Mouse (Mus musculus) heart, adult 8-10 months (tissue): ENCODE data around the gene Tns3. TPM values are rescaled to one million over a fixed set of nuclear protein-coding genes. Genes with fewer than 3 reads are reported as not detected.
"Not testable (repeated sequence)": the region's sequence is repeated elsewhere in the genome, so short reads cannot be mapped to it uniquely, and the experiment has no call there.

Experiments used
- DNase-seq: peaks from one replicate; pipeline ENCODE4 v3.0.0; 2022; ENCODE audit warnings: low spot score
- total RNA-seq, 4 experiments: library from RNA; stranded (reverse); gene quantifications; 2 replicates each; pipeline ENCODE4 v1.2.4; 2022

Gene Tns3
- total RNA-seq, 4 experiments from 2014 or later = 22.9 to 25.7 (median 23.7) TPM

DNA sequence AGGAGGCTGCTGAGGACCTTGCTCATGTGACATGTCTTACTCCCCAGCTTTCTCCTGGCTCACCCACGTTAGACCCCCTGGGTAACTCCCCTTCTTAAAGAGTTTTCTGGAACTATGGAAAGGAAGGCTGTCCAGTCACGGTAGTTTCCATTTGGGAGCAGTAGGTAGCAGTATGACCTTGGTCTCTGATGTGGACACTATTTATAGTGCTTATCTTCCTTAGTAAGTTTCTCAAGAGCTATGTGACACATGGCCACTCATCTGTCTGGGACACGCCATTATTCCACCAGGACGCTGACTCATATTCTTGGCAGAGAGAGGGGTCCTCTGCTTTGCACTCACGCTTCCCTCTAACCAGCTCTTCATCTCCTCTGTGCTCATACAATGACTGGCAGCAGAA lies 84.5 kb downstream of the Tns3 start:
- DNase-seq = peak; percentile 81

DNA sequence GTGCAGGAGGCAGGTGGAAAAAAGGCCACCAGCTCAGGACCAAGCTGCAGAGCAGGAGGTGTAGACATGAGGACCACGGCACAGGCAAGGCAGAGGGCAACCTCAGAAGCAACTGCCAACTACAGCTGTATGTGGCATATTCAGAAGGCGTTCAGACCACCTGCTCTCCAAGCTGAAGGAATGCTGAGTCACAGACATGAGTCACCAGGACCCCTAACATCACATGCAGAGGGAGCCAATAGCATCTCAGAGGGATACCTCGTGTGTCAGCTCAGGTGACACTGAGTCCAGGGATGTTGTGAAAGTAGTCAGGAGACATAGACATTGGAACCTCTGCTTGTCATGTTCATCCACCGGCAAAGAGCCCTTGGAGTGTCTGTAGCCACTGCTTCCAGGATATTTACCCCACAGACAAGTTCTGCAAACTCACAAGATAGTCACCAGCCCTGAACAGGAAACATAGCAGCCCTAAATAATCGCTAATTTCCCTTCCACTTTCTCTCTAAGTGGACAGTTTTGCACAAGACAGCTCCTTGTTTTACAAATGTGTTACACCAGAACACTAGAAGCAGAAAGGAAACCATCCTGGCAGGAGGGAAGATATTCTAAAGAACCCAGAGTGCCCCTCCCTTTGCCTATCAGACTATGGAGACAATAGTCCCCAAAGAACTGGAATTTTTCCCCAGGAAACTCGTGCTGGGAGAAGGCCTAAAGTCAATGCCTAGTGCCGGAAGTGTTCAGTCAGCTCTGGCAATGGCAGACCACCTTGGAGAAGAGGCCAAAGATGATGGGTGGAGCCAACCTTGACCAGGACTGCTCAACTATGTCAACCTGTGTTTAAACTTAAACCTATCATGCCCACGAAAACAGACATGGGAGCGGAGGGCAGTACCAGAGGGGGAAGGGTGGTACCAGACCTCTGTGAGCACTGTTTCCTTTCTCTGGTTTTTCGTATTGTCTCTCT lies 88.8 kb downstream of the Tns3 start:
- DNase-seq = no peak

DNA sequence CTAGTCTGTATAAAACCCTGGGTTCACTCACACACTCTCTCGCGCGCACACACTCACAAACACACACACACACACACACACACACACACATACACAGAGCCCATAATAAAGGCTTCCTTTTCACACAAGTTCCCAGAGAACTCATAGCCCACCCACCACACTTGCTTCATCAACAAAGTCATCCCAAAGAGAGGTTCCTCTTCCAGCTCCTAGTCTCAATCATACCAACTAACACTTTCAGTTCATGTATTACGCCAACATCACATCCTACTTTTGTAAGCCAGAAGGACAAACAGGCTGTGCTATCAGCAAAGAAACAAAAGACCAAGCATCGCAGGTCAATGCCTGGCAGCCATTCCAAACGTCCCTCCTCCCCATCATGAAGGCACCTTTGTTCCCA lies 89.8 kb downstream of the Tns3 start:
- no peak for DNase-seq

DNA sequence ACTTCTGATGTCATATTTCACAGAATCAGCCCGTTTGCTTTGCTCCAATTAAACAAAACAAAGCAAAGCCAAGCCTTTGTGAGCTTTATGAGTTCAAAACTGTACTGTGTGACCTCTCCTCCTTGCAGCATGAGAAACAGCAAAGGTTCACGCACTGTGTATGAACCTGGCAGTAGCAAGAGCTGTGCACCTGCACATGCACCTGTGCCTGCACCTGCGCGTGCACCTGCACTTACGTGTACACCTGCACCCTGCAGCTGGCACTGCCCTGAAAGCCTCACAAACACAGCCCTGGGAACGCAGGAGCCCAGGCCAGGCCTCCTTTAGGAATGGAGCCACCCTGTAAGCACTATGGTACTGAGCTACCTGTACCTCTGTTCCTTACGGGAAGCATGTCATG lies 91.6 kb downstream of the Tns3 start:
- no peak for DNase-seq

- no peak for DNase-seq
These were observed 94.9 kb downstream of the Tns3 start for GRCm38 (mm10) chr11:8569232-8570028.

- no peak for DNase-seq
These were observed 95.5 kb downstream of the Tns3 start for GRCm38 (mm10) chr11:8568829-8569228.

DNA sequence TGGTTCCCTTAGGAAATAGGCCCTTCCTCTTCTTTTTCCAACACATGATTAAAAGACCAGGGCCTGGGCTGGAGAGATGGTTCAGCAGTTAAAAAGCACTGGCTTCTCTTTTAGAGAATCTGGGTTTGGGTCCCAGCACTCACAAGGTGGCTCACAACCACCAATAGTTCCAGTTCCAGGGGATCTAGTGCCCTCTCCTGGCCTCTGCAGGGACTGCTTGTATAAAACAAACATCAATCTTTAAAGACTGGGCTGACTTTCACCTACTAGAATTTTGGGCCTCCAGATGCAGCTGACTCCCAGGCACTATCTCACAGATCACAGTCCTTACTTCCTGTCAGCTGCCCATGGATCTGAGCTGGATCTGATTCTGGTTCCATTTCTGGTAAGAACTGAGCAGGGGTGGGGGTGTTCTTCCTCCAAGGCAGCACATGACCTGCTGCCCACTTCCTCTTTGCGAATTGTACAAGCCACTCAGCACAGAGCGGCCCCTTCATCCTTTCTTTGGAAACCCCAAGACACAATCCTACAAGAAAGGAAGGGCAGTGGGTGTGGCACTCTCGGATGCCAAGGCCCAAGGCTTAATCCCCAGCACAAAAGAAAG lies 98.0 kb downstream of the Tns3 start:
- DNase-seq = peak; percentile 41

- DNase-seq = no peak
These were observed 105.5 kb downstream of the Tns3 start for GRCm38 (mm10) chr11:8558761-8559282.

- DNase-seq = no peak
These were observed 106.1 kb downstream of the Tns3 start for GRCm38 (mm10) chr11:8558258-8558657.

- DNase-seq = no peak
These were observed 107.3 kb downstream of the Tns3 start for GRCm38 (mm10) chr11:8557006-8557405.

DNA sequence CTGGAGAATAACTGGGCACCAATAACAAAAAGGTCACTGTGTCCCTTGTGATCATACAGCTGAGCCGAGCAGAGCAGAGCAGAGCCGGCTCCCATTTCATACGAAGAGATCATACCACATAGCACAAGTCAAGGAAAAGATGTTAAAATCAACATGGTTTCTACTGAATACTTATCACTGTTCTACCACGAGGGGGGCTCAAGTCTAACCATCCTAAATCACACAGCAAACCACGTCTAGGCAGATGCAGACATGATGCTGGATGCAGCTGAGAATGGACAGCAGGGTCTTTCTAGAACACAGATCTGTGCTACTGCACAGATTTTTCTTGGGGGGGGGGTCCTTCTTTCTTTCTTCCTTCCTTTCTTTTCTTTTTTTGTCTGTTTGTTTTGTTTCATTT lies 112.6 kb downstream of the Tns3 start:
- no peak for DNase-seq

DNA sequence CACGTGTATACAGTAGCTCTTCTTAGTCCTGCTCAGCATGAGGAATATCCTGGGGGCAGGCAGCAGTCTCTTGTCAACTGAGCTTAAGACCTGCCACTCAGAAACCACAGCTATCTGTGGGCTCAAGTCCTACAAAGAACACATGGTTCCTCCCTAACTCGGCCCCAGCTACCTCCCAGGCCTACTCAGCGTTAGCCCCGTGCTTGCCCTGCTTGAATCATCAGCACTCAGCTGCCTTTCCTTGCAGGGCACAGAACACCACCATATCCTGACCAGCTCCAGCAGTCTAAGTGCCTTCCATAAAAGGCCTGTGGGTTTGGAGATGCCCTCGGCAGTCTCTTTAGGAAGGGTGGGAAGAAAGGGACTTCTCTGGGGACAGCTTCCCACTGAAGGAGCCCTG lies 116.7 kb downstream of the Tns3 start:
- DNase-seq = no peak

GRCm38 (mm10) chr11:8545798-8546197 lies 118.5 kb downstream of the Tns3 start:
- no peak for DNase-seq

- DNase-seq = no peak
These were observed 120.0 kb downstream of the Tns3 start for GRCm38 (mm10) chr11:8544355-8544754.

GRCm38 (mm10) chr11:8541222-8541815 lies 123.0 kb downstream of the Tns3 start:
- no peak for DNase-seq

- no peak for DNase-seq
These were observed 124.6 kb downstream of the Tns3 start for GRCm38 (mm10) chr11:8539593-8540265.

GRCm38 (mm10) chr11:8537013-8537614 lies 127.2 kb downstream of the Tns3 start:
- DNase-seq = peak; percentile 31

DNA sequence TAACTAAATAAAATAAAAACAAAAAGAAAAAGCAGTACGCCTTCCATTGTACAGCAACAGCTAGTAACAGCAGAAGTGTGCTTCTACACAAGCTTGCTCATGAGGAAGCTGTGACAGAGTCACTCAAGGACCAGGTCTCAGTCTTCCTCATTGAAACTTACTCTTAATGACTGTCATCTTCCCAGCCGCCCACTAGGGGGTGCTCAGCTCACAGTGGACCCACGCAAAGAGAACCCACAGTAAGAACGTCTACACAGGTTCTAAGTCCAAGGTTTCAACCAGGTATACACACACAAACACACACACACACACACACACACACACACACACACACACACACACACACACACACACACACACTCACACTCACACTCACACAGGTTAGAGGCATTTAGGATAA lies 129.4 kb downstream of the Tns3 start:
- peak; percentile 59 for DNase-seq

DNA sequence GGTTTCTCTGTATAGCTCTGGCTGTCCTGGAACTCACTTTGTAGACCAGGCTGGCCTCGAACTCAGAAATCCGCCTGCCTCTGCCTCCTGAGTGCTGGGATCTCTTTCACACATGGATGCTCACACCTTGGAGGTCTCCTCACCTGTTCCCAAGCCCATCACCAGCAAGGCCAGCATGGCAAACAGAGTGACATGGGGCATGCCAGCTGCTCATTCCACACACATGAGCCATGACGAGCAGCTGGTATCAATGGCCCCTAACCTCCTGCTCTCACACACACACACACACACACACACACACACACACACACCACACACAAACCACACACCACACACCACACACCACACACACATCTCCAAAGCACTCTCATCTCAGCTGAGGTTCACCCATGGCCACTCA lies 131.6 kb downstream of the Tns3 start:
- not testable (repeated sequence) for DNase-seq

DNA sequence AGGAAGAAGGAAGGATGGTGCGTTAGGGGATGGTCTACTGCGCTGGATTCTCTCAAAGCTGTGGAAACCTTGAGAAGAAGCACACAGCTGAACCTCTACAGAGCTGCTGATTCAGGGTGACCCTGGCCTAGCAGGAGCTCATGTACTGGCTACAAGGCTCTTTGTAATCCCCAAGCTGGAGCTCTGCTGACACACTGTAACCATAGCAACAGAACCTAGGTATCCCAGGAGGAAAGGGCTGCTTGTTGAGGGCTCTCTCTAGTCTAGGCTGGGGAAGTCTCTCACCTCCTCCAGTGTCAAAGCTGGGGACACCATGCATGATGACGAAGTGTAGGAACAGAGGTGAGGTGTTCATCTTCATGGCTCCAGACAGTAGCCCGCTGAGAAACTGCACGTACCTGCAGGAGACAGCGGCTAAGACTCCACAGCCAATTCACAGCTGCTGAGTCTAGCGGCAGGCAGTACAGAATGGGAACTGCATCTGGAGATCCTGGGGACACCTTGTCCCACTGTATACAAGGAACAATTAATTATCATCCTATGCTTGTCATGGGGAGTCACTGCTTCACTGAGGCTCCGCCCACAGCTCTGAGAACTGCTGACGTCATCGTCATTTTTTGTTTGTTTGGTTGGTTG lies 132.1 kb downstream of the Tns3 start:
- no peak for DNase-seq
